Mouse (Mus musculus): ENCODE data around the gene Slc24a4.

Slc24a4 gene

DNA sequence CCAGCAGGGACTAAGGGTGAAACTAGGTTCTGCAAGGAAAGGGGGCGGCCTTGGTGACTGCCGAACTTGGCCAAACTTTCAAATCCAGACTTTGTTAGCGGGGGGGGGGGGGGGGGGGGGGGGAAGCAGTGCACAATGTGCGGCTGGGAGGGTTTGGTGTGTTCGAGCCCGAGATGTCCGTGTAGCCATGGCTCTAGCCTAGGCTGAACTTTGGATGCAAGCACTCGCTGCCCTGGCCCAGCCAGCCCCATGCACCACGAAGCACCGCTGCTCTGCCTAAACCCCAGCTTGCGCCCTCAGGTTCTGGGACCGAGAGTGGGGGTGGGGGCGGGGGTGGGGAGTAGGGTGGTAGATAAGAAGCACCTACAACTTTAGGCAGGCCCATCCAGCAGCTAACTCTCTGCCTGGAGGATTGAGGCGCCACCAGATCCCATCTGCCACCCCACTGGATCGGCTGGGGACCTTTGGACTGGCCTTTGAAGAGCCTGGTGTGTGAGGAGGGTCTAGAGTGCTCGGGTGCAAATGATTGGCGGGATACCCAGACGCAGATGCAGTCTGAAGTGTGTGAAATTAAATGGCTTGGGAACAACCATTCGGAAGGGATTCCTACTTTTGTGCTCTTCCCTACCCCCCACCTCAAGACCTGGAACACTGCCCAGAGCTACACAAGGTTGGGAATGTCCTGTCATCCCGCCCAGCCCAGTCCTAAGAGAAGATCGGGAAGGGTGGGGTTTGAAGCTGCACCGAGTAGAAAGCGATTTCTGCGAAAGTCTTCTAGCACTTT is 155.1 kb downstream of the Slc24a4 start:
- in situ Hi-C loops (cut with MboI; ENCODE audit: low sequenced_read_pairs): no loop called here

DNA sequence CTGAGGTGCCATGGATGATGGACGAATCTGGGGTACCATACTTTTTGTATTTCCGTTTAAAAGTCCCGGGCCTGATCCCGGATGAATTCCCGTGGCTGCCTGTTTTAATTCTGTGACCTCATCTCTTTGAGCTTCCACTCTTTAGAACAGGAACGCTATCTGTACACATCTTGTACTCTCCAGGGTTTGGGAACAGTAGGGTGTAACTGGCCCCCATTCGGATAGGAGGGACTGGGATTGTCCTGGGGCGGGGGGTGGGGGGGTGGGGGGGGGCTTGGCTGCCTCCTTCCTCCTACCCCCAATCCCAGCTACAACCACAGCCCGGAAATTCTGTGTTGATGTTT is 155.7 kb downstream of the Slc24a4 start:
- in situ Hi-C loops (cut with MboI; ENCODE audit: low sequenced_read_pairs): no loop called here

GRCm38 (mm10) chr12:102284618-102285159 is 156.2 kb downstream of the Slc24a4 start:
- in situ Hi-C loops (cut with MboI; ENCODE audit: low sequenced_read_pairs): no loop called here

- in situ Hi-C loops (cut with MboI; ENCODE audit: low sequenced_read_pairs): no loop called here
Observed at GRCm38 (mm10) chr12:102285318-102285717, 156.8 kb downstream of the Slc24a4 start.

GRCm38 (mm10) chr12:102285779-102286178 is 157.2 kb downstream of the Slc24a4 start:
- in situ Hi-C loops (cut with MboI; ENCODE audit: low sequenced_read_pairs): no loop called here

- in situ Hi-C loops (cut with MboI; ENCODE audit: low sequenced_read_pairs): no loop called here
Observed at GRCm38 (mm10) chr12:102286681-102287414, 158.3 kb downstream of the Slc24a4 start.

- in situ Hi-C loops (cut with MboI; ENCODE audit: low sequenced_read_pairs): no loop called here
Observed at GRCm38 (mm10) chr12:102287904-102288602, 159.5 kb downstream of the Slc24a4 start.

GRCm38 (mm10) chr12:102288846-102289245 is 160.3 kb downstream of the Slc24a4 start:
- in situ Hi-C loops (cut with MboI; ENCODE audit: low sequenced_read_pairs): no loop called here

DNA sequence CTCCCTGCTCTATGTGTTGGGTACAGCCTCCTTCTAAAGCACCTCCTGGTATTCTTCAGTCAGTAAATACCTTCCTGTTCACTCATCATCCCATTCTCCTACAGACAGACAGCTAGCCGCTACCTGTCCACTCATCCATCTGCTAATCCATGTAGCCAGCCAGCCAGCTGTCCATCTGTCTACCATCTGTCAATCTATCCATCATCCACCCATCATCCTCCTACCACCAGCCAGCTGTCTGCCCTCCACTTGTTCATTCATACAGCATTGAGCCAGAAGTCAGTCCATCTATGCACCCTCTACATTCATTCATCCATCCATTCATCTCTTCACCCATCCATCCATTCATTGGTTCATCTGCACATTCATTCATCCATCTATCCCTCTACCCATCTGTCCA is 161.0 kb downstream of the Slc24a4 start:
- in situ Hi-C loops (cut with MboI; ENCODE audit: low sequenced_read_pairs): no loop called here

DNA sequence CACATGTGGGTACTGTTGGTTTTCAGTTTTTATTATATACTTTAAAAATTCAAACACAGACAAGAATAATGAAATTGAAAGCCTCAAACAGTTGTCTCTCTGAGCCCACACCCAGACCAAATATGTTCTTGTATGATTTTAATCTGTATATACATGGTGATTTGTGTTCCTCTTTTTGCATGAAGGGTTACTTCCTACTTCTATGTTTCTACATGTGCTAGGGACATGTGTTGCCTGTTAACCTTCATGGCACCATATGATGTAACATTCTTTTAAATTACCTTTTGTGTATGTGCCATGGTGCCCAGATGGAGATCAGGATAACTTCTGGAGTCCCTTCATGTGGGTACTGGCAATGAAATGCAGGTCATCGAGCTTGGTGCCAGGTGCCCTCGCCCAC is 162.1 kb downstream of the Slc24a4 start:
- in situ Hi-C loops (cut with MboI; ENCODE audit: low sequenced_read_pairs): no loop called here

DNA sequence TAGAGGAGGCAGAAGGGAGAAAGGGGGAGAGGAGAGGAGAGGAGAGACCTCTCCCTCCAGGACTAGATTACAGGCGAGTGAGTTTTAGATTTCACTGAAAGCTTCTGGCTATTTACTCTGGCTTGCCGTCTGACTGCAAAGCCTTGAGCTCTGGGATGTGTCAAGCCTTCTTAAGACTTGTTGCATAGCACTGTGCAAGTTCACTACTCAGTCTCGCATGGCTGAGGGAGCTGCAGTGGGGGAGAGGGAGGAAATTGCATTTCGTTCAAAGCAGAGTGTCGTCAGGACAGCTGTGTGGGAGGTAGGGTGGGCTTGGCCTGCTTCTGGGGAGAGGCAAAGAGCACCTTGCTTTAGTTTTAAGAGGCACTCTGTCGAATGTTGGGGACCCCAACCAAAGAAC is 163.2 kb downstream of the Slc24a4 start:
- in situ Hi-C loops (cut with MboI; ENCODE audit: low sequenced_read_pairs): no loop called here

DNA sequence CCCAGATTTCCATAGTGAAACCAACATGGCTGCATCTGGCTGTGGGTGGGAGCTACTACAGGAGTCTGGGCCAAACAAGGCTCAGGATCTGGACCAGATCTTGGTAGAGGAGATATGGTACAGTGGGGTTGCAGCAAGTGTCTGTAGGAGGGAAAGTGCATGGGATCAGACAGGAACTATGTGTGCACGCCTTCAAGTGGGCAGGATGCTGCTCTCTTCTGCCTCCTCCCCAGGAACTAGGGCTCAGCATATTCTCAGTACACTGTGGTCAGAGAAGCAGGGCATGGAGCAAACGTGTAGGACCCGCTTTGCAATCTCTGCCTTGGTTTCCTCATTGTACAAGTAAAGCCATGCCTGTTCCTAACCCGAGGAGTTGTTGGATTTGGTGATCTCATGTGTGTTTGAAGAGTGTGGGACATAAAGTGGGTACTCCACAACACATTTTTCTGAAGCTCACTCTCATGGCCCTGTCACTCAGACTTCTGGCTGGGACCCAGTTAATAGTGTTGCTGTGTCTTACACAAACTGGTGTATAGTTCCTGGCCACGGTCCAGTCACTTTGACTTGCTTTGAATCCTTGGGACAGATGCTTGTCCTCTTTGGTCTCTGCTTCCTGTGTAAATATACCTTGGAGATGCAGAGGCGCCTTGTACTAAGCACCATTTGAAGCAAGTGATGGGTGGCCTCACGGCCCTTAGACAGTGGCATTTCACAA is 164.1 kb downstream of the Slc24a4 start:
- in situ Hi-C loops (cut with MboI; ENCODE audit: low sequenced_read_pairs): no loop called here

DNA sequence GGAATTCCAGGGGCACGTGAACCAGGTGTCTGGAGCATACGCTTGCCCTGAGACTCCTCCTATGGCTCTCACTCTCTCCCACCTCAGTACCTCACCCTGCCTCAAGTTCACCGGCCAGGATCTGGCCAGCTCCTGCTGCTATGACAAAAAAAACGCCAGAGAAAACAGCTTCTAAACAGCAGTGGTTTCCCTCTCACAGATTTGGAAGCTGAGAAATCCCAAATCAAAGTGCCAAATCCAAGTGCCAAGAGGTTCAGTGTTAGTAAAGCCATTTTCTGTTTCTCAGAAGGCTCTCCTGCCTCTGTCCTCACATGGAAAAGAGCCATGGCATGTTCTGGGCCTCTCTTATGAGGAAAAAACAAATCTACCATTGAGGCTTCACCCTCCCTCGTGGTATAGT is 166.1 kb downstream of the Slc24a4 start:
- in situ Hi-C loops (cut with MboI; ENCODE audit: low sequenced_read_pairs): no loop called here

GRCm38 (mm10) chr12:102295230-102295629 is 166.7 kb downstream of the Slc24a4 start:
- in situ Hi-C loops (cut with MboI; ENCODE audit: low sequenced_read_pairs): no loop called here

GRCm38 (mm10) chr12:102295662-102296061 is 167.1 kb downstream of the Slc24a4 start:
- in situ Hi-C loops (cut with MboI; ENCODE audit: low sequenced_read_pairs): no loop called here

DNA sequence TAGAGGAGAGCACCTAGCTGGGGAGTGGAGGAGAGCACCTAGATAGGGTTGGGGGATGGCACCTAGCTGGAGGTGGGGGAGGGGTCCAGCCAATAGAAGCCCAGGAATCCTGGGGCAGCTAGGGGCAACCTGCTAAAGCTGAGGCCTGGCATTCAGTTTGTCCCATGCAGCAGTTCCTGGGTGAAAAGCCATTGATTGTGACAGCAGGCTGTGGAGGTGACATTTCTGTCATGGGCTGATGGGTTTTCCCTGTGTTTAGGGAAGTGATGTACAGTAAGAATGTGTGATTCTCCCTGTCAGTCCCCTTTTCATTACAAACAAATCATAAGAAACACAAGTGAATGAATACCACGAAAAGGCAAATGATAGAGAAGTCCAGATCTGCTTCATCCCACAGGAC is 167.8 kb downstream of the Slc24a4 start:
- in situ Hi-C loops (cut with MboI; ENCODE audit: low sequenced_read_pairs): no loop called here

DNA sequence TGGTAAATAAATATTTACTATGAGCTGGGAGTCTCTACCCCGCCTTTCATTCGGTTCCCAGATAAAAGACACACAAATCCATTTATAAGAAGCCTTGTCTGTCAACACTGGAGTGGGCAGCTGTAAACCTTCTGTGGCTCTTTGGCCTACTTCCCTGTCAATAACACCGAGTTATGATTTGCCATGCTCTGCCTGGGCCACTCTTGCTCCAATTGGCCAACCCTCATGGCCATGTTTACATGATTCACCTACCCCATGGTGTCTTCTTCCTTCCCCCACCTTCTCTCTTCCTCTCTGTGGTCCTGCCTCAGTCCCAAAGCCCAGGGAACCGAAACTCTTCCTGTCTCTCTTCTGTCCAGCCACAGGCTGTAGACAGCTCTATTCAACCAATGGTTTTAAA is 168.4 kb downstream of the Slc24a4 start:
- in situ Hi-C loops (cut with MboI; ENCODE audit: low sequenced_read_pairs): no loop called here

GRCm38 (mm10) chr12:102299209-102299608 is 170.7 kb downstream of the Slc24a4 start:
- in situ Hi-C loops (cut with MboI; ENCODE audit: low sequenced_read_pairs): no loop called here

GRCm38 (mm10) chr12:102301585-102301984 is 173.1 kb downstream of the Slc24a4 start:
- in situ Hi-C loops (cut with MboI; ENCODE audit: low sequenced_read_pairs): no loop called here

- in situ Hi-C loops (cut with MboI; ENCODE audit: low sequenced_read_pairs): no loop called here
Observed at GRCm38 (mm10) chr12:102302322-102302721, 173.8 kb downstream of the Slc24a4 start.

GRCm38 (mm10) chr12:102302831-102303351 is 174.4 kb downstream of the Slc24a4 start:
- in situ Hi-C loops (cut with MboI; ENCODE audit: low sequenced_read_pairs): no loop called here

Data from CH12F3 (cell line).